Mouse (Mus musculus) forebrain, embryonic 14.5 days (tissue): ENCODE results near the gene Eftud2. TPM values are rescaled to one million over a fixed set of nuclear protein-coding genes. Genes with fewer than 3 reads are reported as not detected.
A peak's percentile ranks its signal among the peaks of the same experiment; 100 is the strongest.

Experiments
- ATAC-seq: fragments of 200-750 bp; cut with Nextera tagmentation; 2 replicates; pipeline ENCODE4 v1.8.0; 2017; ENCODE audit warnings: mild to moderate bottlenecking, moderate library complexity
- DNase-seq: peaks from one replicate; pipeline ENCODE4 v3.0.0-alpha.2; 2015; ENCODE audit warnings: low spot score
- H3K27ac ChIP-seq: fragments of 300-500 bp; sonication (generic); 2 replicates; pipeline ENCODE4 v1.5.1; 2014; ENCODE audit warnings: low read depth, mild to moderate bottlenecking, control low read depth, low read length, moderate library complexity
- H3K27me3 ChIP-seq: fragments of 300-500 bp; sonication (generic); replicated peaks from 2 replicates; pipeline ENCODE4 v1.6.1; 2014; ENCODE audit warnings: low read length, control low read depth, mixed read lengths; ENCODE audit not compliant: control insufficient read depth, insufficient read depth
- H3K36me3 ChIP-seq: fragments of 300-500 bp; sonication (generic); 2 replicates; pipeline ENCODE4 v1.6.1; 2014; ENCODE audit warnings: low read length, control low read depth; ENCODE audit not compliant: control insufficient read depth, insufficient read depth
- H3K4me1 ChIP-seq: fragments of 300-500 bp; sonication (generic); 2 replicates; pipeline ENCODE4 v1.6.1; 2014; ENCODE audit warnings: antibody characterized with exemption, low read length, control low read depth; ENCODE audit not compliant: control insufficient read depth, insufficient read depth
- H3K4me2 ChIP-seq: fragments of 300-500 bp; sonication (generic); 2 replicates; pipeline ENCODE4 v1.6.1; 2014; ENCODE audit warnings: mild to moderate bottlenecking, control low read depth, low read length
- H3K4me3 ChIP-seq: fragments of 300-500 bp; sonication (generic); 2 replicates; pipeline ENCODE4 v1.5.1; 2014; ENCODE audit warnings: low read depth, low read length, control low read depth
- H3K9ac ChIP-seq: fragments of 300-500 bp; sonication (generic); 2 replicates; pipeline ENCODE4 v1.6.1; 2014; ENCODE audit warnings: mild to moderate bottlenecking, low read length, control low read depth, moderate library complexity
- H3K9me3 ChIP-seq: fragments of 300-500 bp; sonication (generic); replicated peaks from 2 replicates; pipeline ENCODE4 v1.6.1; 2016; ENCODE audit warnings: low read length, control low read depth, mixed read lengths; ENCODE audit not compliant: control insufficient read depth
- WGBS: fragments of 180-500 bp; shearing (Covaris S2); extraction: QIAGEN DNeasy Blood & Tissue Kit; methylation state at CpG from one replicate; pipeline ENCODE4 v1.1.7; 2014; 5-methylcytosine and 5-hydroxymethylcytosine counted together
- polyA plus RNA-seq: library from polyadenylated mRNA; unstranded; fragments of >200 nt; fragmentation: Nextera tagmentation; extraction: Ambion mirVana; gene quantifications from 2 replicates; pipeline ENCODE4 v1.2.1, GENCODE M21; 2014

Gene Eftud2
- polyA plus RNA-seq, 1 experiment from 2014 or later: 150 TPM

- Histone ChIP-seq H3K36me3 (no peaks in the 10 kb centered on the region), H3K27ac (no peak overlapping the region), H3K9me3 (no peaks in the 10 kb centered on the region), H3K4me3 (no peak overlapping the region), H3K4me1 (peaks cover 3% of the 10 kb centered on the region; the same call in 1 of the 2 replicates), H3K27me3 (peaks cover 6% of the 10 kb centered on the region), H3K9ac (no peak overlapping the region), H3K4me2 (no peak overlapping the region)
- DNase-seq: peak; percentile 26
- WGBS: 69% methylated on average over 3 of the region's 3 CpGs
- ATAC-seq: no peak
Measured at GRCm38 (mm10) chr11:102888135-102888534, 7.3 kb upstream of the Eftud2 start.

DNA sequence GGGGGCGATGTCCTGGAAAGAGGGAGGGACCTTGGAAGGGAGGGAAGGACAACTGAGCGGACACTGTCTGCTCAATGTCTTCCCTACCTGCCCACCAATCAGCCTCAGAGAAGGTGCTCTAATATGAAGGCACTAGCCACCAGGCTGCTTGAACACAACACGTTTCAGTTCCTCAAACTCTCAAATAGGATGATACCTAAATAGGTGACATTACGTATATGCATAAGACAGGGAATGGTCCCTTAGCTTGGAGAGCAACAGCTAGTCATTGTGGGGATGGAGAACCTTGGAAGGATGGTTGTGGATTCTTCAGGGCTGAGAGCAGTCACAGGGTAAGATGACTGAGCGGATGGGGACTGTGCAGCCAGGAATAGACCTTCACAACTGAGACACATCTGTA, 6.6 kb upstream of the Eftud2 start:
- no peaks in the 10 kb centered on the region for H3K9me3 ChIP-seq
- no peak overlapping the region for H3K4me2 ChIP-seq
- WGBS: 83% methylated on average over 5 of the region's 5 CpGs
- no peaks in the 10 kb centered on the region for H3K4me1 ChIP-seq
- H3K4me3 ChIP-seq: no peak overlapping the region
- H3K36me3 ChIP-seq: no peaks in the 10 kb centered on the region
- DNase-seq (no peak), ATAC-seq (no peak)
- peaks cover under 1% of the 10 kb centered on the region; the same call in 1 of the 2 replicates for H3K27me3 ChIP-seq
- no peak overlapping the region for H3K9ac ChIP-seq
- no peak overlapping the region for H3K27ac ChIP-seq

- Histone ChIP-seq H3K36me3 (no peaks in the 10 kb centered on the region), H3K4me2 (no peak within 1 kb of the TSS), H3K27ac (no peak within 1 kb of the TSS), H3K9me3 (no peaks in the 10 kb centered on the region), H3K27me3 (no peaks in the 10 kb centered on the region), H3K4me1 (peaks cover 3% of the 10 kb centered on the region), H3K9ac (no peak within 1 kb of the TSS), H3K4me3 (no peak within 1 kb of the TSS)
- ATAC-seq (no peak), DNase-seq (no peak)
- 60% methylated on average over 10 of the region's 10 CpGs for WGBS
Measured at GRCm38 (mm10) chr11:102884616-102885219, 3.9 kb upstream of the Eftud2 start, which contains the start of gene Fam187a. Fam187a (plus strand) TSS chr11:102885169.

- H3K4me3 ChIP-seq: peak overlapping the region; percentile 66
- no peaks in the 10 kb centered on the region for H3K27me3 ChIP-seq
- peaks cover 11% of the 10 kb centered on the region for H3K36me3 ChIP-seq
- H3K27ac ChIP-seq: peak overlapping the region; percentile 81
- H3K9me3 ChIP-seq: no peaks in the 10 kb centered on the region
- H3K4me2 ChIP-seq: peak overlapping the region; percentile 79
- ATAC-seq: peak; percentile 23; the same call in 1 of the 2 replicates
- peak overlapping the region; percentile 84 for H3K9ac ChIP-seq
- no peak for DNase-seq
- 22% methylated on average over 13 of the region's 13 CpGs for WGBS
- peaks cover 5% of the 10 kb centered on the region for H3K4me1 ChIP-seq
Measured at GRCm38 (mm10) chr11:102881314-102882198, 771 bp upstream of the Eftud2 start.

GRCm38 (mm10) chr11:102879558-102879957, 1.2 kb downstream of the Eftud2 start:
- H3K4me2 ChIP-seq: peak overlapping the region; percentile 79
- 53% methylated on average over 2 of the region's 2 CpGs for WGBS
- no peaks in the 10 kb centered on the region for H3K9me3 ChIP-seq
- no peak for DNase-seq
- peak overlapping the region; percentile 66 for H3K4me3 ChIP-seq
- H3K4me1 ChIP-seq: peaks cover 5% of the 10 kb centered on the region
- H3K36me3 ChIP-seq: peaks cover 30% of the 10 kb centered on the region
- no peaks in the 10 kb centered on the region for H3K27me3 ChIP-seq
- peak overlapping the region; percentile 84 for H3K9ac ChIP-seq
- ATAC-seq: no peak
- H3K27ac ChIP-seq: no peak overlapping the region

- H3K4me1 ChIP-seq: peaks cover 4% of the 10 kb centered on the region
- no peak overlapping the region for H3K4me3 ChIP-seq
- no peak overlapping the region; the same call in 1 of the 2 replicates for H3K27ac ChIP-seq
- H3K27me3 ChIP-seq: no peaks in the 10 kb centered on the region
- ATAC-seq: no peak
- H3K9ac ChIP-seq: no peak overlapping the region
- WGBS: 78% methylated on average over 7 of the region's 7 CpGs
- peaks cover 63% of the 10 kb centered on the region for H3K36me3 ChIP-seq
- H3K4me2 ChIP-seq: no peak overlapping the region
- no peaks in the 10 kb centered on the region for H3K9me3 ChIP-seq
- no peak for DNase-seq
Measured at GRCm38 (mm10) chr11:102874801-102875334, 5.9 kb downstream of the Eftud2 start.

GRCm38 (mm10) chr11:102864272-102864671, 16.5 kb downstream of the Eftud2 start:
- Histone ChIP-seq H3K27ac (no peak overlapping the region), H3K4me3 (no peak overlapping the region), H3K9me3 (no peaks in the 10 kb centered on the region), H3K9ac (no peak overlapping the region), H3K4me1 (no peaks in the 10 kb centered on the region), H3K36me3 (peaks cover 90% of the 10 kb centered on the region), H3K27me3 (no peaks in the 10 kb centered on the region), H3K4me2 (no peak overlapping the region)
- ATAC-seq (no peak), DNase-seq (peak; percentile 92)
- 32% methylated on average over 4 of the region's 4 CpGs for WGBS

DNA sequence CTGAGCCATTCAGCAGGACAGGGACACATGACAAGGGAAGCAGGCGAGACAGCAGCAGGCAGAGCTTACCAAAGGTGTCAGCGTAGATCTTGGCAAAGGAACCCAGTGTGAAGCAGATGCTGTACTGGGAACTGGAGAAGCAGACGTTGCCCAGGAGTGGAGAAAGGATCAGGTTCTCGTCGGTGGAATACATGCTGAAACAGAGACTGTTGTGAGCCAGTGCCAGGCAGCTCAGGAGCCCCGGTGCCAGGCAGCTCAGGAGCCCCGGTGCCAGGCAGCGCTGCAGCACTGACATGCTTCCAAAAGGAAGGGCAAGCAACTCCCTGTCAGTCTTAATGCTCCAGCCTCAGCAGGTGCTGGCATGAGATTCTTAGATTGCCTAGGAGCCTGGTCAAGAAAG, 20.9 kb downstream of the Eftud2 start:
- no peak overlapping the region for H3K4me3 ChIP-seq
- ATAC-seq (0 out of 2 replicates have a peak, but pooled peaks have one; percentile 23), DNase-seq (peak; percentile 55)
- no peak overlapping the region for H3K4me2 ChIP-seq
- H3K9me3 ChIP-seq: no peaks in the 10 kb centered on the region
- WGBS: 82% methylated on average over 8 of the region's 8 CpGs
- H3K27ac ChIP-seq: no peak overlapping the region
- no peaks in the 10 kb centered on the region for H3K4me1 ChIP-seq
- no peak overlapping the region for H3K9ac ChIP-seq
- no peaks in the 10 kb centered on the region for H3K27me3 ChIP-seq
- peaks cover 89% of the 10 kb centered on the region for H3K36me3 ChIP-seq
